Mouse (Mus musculus) central nervous system, embryonic 18 days (tissue): Measurements from ENCODE around the gene Adgrf3. TPM values are rescaled to one million over a fixed set of nuclear protein-coding genes. Genes with fewer than 3 reads are reported as not detected.

Experiments used
- polyA plus RNA-seq: library from polyadenylated mRNA; depleted of rRNA; stranded (reverse); fragments of >200 nt; gene quantifications from 2 replicates; pipeline ENCODE4 v1.2.3, GENCODE M21; 2012; rRNA removed

Adgrf3 gene
- polyA plus RNA-seq = not detected in 2 replicates

DNA sequence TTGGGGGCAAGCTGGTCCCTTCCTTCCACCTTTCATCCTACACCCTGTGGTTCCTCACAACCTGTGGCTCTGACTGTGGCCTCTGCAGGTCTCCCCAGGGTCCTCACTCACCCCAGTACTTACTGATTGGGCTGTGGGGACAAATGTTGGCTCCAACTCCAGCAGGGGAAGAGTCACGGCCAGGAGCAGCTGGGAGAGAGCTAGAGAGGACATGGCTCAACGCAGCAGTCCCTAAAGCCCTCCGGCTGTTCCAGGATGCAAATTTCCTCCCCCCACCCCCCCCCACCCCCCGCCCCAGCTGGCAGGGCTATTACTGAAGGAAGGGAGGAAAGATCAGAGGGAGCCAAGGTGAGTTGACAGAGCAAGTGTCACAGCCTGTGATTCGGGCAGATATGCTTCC, at the start of gene Adgrf3:
Gene Adgrf3 (minus strand): TSS at position 230 of the 400 bp plus-strand sequence.

DNA sequence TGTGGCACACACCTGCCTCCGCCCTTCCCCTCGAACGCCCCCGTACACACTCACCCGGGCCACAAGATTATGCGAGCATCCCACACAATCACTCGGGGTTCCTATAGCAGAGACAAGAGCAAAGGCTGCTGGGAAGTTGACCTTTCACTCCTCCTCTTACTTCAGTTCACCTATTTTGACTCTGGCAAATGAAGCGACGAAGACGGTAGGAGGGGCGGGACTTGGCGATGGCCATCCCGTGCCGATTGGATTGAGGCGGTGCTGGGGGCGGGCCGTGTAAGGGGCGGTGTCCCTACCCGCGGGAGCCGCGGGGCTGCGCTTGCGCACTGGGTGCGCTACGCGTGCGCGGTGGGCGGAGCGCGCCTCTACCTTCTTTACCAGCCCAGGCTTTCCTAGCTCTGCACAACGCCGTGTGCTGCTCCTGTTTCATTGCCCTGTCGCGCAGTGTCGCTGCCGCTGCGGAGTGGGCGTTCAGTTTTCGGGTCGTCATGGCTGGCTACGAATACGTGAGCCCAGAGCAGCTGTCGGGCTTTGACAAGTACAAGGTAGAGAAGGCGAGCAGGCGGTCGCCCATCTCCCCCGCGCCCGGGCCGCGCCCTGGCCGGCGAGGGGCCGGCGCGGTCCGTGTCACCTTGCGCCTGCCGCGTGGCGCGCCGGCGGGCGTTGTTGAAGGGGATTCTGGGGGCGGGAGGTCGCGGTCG, 26.9 kb upstream of the Adgrf3 start, which contains the start of gene Selenoi:
Gene Selenoi (plus strand): TSS at position 311 of the 701 bp plus-strand sequence.

DNA sequence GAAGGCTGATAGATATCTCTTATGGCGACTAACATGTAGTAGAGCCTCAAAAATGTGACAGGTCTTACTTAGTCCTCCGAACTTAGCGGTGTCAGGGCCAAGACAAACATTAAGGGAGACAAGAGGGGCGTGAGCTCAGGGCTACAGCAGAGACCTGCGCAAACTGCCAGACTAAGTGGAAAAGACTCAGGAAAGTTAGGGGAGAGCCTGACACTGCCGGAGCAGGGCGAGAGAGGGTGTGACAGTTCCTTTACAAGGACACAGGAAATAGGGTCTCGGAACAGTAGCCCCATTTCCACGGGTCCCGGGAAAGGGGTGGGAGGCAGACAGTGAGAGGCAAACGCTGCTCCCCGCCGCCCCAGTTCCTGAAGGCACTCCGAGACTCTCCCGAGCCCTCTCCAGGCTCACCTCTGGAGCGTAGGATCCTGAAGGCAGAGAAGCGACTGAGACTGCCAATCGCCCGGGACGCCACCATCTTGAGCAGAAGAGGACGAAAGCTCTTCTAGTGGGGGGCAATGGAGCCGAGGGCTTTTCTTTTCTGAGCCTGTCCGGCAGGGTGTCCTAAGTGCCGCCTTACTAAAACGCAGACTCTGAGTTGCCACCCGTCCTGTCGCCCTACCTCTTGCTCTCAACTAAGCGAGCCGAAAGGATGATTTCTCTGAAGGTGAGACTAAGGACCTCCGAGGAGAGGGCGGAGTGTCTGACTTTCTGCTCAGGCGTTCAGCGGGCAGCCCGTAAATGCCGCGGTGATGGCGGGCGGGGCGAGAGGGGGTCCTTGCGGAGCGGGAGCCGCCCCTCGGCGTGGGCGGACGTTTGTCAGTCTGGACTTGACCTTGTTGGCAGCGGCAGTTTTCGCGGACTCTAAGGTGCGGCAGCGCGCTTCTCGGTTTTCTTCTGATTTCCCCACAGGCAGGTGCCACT, 50.8 kb downstream of the Adgrf3 start, which contains the start of the genes Hadha and Hadhb:
Gene Hadha (minus strand): TSS at position 689 of the 921 bp plus-strand sequence.
Gene Hadhb (plus strand): TSS at position 775 of the 921 bp plus-strand sequence.

Other genes starting within 250 kb of the Adgrf3 start
- gene Il6, start 192.6 kb downstream of the Adgrf3 start, polyA plus RNA-seq = 0.09 and 0.61 TPM in 2 replicates
- 24.6 and 28.8 TPM in 2 replicates for gene Tyms, start 132.1 kb downstream of the Adgrf3 start, polyA plus RNA-seq
- gene Garem2, start 100.6 kb downstream of the Adgrf3 start, polyA plus RNA-seq = 12.5 and 12.9 TPM in 2 replicates
- 1.8 and 2.1 TPM in 2 replicates for gene 3110082J24Rik, start 99.6 kb downstream of the Adgrf3 start, polyA plus RNA-seq
- 60.2 and 70.9 TPM in 2 replicates for gene Hadha, start 50.6 kb downstream of the Adgrf3 start, polyA plus RNA-seq
- gene Hadhb, start 50.5 kb downstream of the Adgrf3 start, polyA plus RNA-seq = 42.0 and 47.0 TPM in 2 replicates
- gene Selenoi, start 26.9 kb upstream of the Adgrf3 start, polyA plus RNA-seq = 48.1 and 49.8 TPM in 2 replicates
- 6.2 and 7.0 TPM in 2 replicates for gene Drc1, start 75.7 kb upstream of the Adgrf3 start, polyA plus RNA-seq